ENCODE assay signal across 16 mouse cellular contexts in genomic region chr10:119221631-119222030, GRCm38 (mm10). TPM values are rescaled to one million over a fixed set of nuclear protein-coding genes. Genes with fewer than 3 reads are reported as not detected.
A peak's percentile ranks its signal among the peaks of the same experiment; 100 is the strongest.
DNase-seq lines count a peak whose midpoint lies in the region; ATAC-seq and TF ChIP-seq lines count a peak whose summit lies in the region.
"Had no signal": no experiment of that assay in that cellular context is flagged by ENCODE, and none has a peak within 500 bp of the region (broad histone marks: within the 10 kb centered on the region; RNA-seq: fewer than 3 reads in every experiment).

No protein-coding gene starts in this region.

- DNase-seq in heart, adult 2 months: no peak
- no peak for DNase-seq in heart, postnatal 4 days
- DNase-seq in lung, postnatal 0 days (ENCODE audit: low spot score): no peak
- DNase-seq in lung, postnatal 36 days: no peak
- DNase-seq in kidney, adult 2 months: peak; percentile 79
- DNase-seq: adrenal gland, adult 2 months; gastrocnemius, postnatal 14 days; right cerebral cortex, postnatal 14 days; thymus, postnatal 25 days had no signal

- no peak for TF ChIP-seq EP300 in heart, adult 2 months (IDR thresholded peaks at IDR 0.05; ENCODE audit: insufficient read depth, low read depth, low read length)
- no peak for TF ChIP-seq EP300 in lung, postnatal 0 days (IDR thresholded peaks at IDR 0.05)

- no peak overlapping the region for H3K27ac ChIP-seq in heart, adult 2 months
- H3K27ac ChIP-seq in lung, postnatal 0 days (ENCODE audit: low read length): no peak overlapping the region
- H3K27ac ChIP-seq in kidney, adult 2 months (ENCODE audit: insufficient read depth, low read depth, low read length): no peak overlapping the region
- H3K27ac ChIP-seq in small intestine, adult 2 months (ENCODE audit: insufficient read depth, low read depth, low read length): no peak overlapping the region
- H3K27ac ChIP-seq in heart, embryonic 11.5 days (ENCODE audit: low read depth, low read length): no peak overlapping the region
- H3K27ac ChIP-seq: forebrain, embryonic 12.5 days; heart, embryonic 15.5 days; neural tube, embryonic 15.5 days had no signal

- H3K4me2 ChIP-seq in lung, postnatal 0 days (replicated peaks; ENCODE audit: low read depth, low read length): no peak overlapping the region
- H3K4me2 ChIP-seq in heart, embryonic 11.5 days: no peak overlapping the region
- H3K4me2 ChIP-seq: forebrain, embryonic 12.5 days; heart, embryonic 15.5 days; neural tube, embryonic 15.5 days had no signal

- no peak for TF ChIP-seq POLR2A in heart, adult 2 months (IDR thresholded peaks at IDR 0.05; ENCODE audit: insufficient read depth, low read depth, low read length)
- TF ChIP-seq POLR2A in kidney, adult 2 months (IDR thresholded peaks at IDR 0.05; ENCODE audit: low read depth, low read length): no peak
- no peak for TF ChIP-seq POLR2A in small intestine, adult 2 months (IDR thresholded peaks at IDR 0.05; ENCODE audit: low read depth, low read length)

- H3K9ac ChIP-seq in heart, adult 2 months (ENCODE audit: low read depth, low read length): no peak overlapping the region
- no peak overlapping the region for H3K9ac ChIP-seq in lung, postnatal 0 days (replicated peaks; ENCODE audit: low read depth)
- H3K9ac ChIP-seq in heart, embryonic 11.5 days (ENCODE audit: low read depth, low read length): no peak overlapping the region
- H3K9ac ChIP-seq: forebrain, embryonic 12.5 days; heart, embryonic 15.5 days; neural tube, embryonic 15.5 days had no signal

- H3K27me3 ChIP-seq in heart, adult 2 months (ENCODE audit: control insufficient read depth, insufficient read depth, low read length): no peaks in the 10 kb centered on the region
- H3K27me3 ChIP-seq in lung, postnatal 0 days (replicated peaks; ENCODE audit: insufficient read depth, low read length): no peaks in the 10 kb centered on the region
- H3K27me3 ChIP-seq in kidney, adult 2 months (replicated peaks; ENCODE audit: control insufficient read depth, insufficient read depth, low read length): no peaks in the 10 kb centered on the region
- H3K27me3 ChIP-seq in small intestine, adult 2 months (ENCODE audit: control insufficient read depth, insufficient read depth, low read length): no peaks in the 10 kb centered on the region
- H3K27me3 ChIP-seq in heart, embryonic 11.5 days (ENCODE audit: control insufficient read depth, insufficient read depth, low read length): no peaks in the 10 kb centered on the region
- H3K27me3 ChIP-seq: forebrain, embryonic 12.5 days; heart, embryonic 15.5 days; neural tube, embryonic 15.5 days; Patski had no signal

- WGBS in heart, adult 2 months: 31% methylated on average over 5 of the region's 5 CpGs
- 70% methylated on average over 5 of the region's 5 CpGs for WGBS in lung, postnatal 0 days
- 43% methylated on average over 5 of the region's 5 CpGs for whole genome bisulfite sequencing in kidney, adult 2 months
- 43% methylated on average over 5 of the region's 5 CpGs for WGBS in small intestine, adult 2 months
- WGBS in heart, embryonic 11.5 days (ENCODE audit: insufficient replicate concordance): 65% methylated on average over 5 of the region's 5 CpGs

- peaks cover 2% of the 10 kb centered on the region for H3K79me2 ChIP-seq in heart, adult 2 months (replicated peaks; ENCODE audit: control insufficient read depth, insufficient read depth, low read length)

- intact Hi-C loops in heart, adult 2 months (cut with DNase I): no loop called here

- TF ChIP-seq CTCF in heart, adult 2 months (IDR thresholded peaks at IDR 0.05): peak; percentile 23; the same call in 1 of the 2 replicates
- peak; percentile 8; the same call in 1 of the 2 replicates for TF ChIP-seq CTCF in lung, postnatal 0 days (IDR thresholded peaks at IDR 0.05)
- peak; percentile 43 for TF ChIP-seq CTCF in kidney, adult 2 months (conservative IDR thresholded peaks at IDR 0.05; ENCODE audit: insufficient read depth, insufficient read length, low read depth, low read length)
- peak; percentile 27; the same call in 1 of the 2 replicates for TF ChIP-seq CTCF in small intestine, adult 2 months (IDR thresholded peaks at IDR 0.05; ENCODE audit: extremely low read depth, insufficient read length, insufficient replicate concordance, low read depth, low read length)

- peaks cover 6% of the 10 kb centered on the region for H3K4me1 ChIP-seq in heart, adult 2 months (ENCODE audit: control insufficient read depth, insufficient read depth, low read length)
- 0 out of 2 replicates have a peak, but pooled peaks cover 6% of the 10 kb centered on the region for H3K4me1 ChIP-seq in lung, postnatal 0 days (ENCODE audit: insufficient read depth, low read depth, low read length)
- H3K4me1 ChIP-seq in kidney, adult 2 months (ENCODE audit: control insufficient read depth, insufficient read depth, low read length): no peaks in the 10 kb centered on the region; the same call in 1 of the 2 replicates
- H3K4me1 ChIP-seq in small intestine, adult 2 months (ENCODE audit: control insufficient read depth, insufficient read depth, insufficient read length, low read length): peaks cover 3% of the 10 kb centered on the region; the same call in 1 of the 2 replicates
- H3K4me1 ChIP-seq in heart, embryonic 11.5 days (ENCODE audit: control insufficient read depth, insufficient read depth, low read length): peaks cover 12% of the 10 kb centered on the region

- no peak overlapping the region for H3K4me3 ChIP-seq in heart, adult 2 months
- no peak overlapping the region for H3K4me3 ChIP-seq in lung, postnatal 0 days (ENCODE audit: low read depth, low read length)
- H3K4me3 ChIP-seq in kidney, adult 2 months (ENCODE audit: insufficient read depth, low read depth, low read length): no peak overlapping the region
- H3K4me3 ChIP-seq in small intestine, adult 2 months (ENCODE audit: low read depth, low read length): no peak overlapping the region
- H3K4me3 ChIP-seq in heart, embryonic 11.5 days (ENCODE audit: low read depth, low read length): no peak overlapping the region
- H3K4me3 ChIP-seq: forebrain, embryonic 12.5 days; heart, embryonic 15.5 days; neural tube, embryonic 15.5 days had no signal

- peaks cover 7% of the 10 kb centered on the region for H3K36me3 ChIP-seq in heart, adult 2 months (ENCODE audit: control insufficient read depth, insufficient read depth, low read length)
- peaks cover 25% of the 10 kb centered on the region; the same call in 1 of the 2 replicates for H3K36me3 ChIP-seq in lung, postnatal 0 days (ENCODE audit: insufficient read depth, low read length)
- H3K36me3 ChIP-seq in kidney, adult 2 months (ENCODE audit: control insufficient read depth, insufficient read depth, low read length): peaks cover 3% of the 10 kb centered on the region
- peaks cover 34% of the 10 kb centered on the region for H3K36me3 ChIP-seq in small intestine, adult 2 months (ENCODE audit: control insufficient read depth, insufficient read depth, low read length)
- H3K36me3 ChIP-seq in heart, embryonic 11.5 days (ENCODE audit: control insufficient read depth, insufficient read depth, low read length): peaks cover 17% of the 10 kb centered on the region

- ATAC-seq in lung, postnatal 0 days: no peak
- ATAC-seq in heart, embryonic 11.5 days (replicated peaks; ENCODE audit: insufficient number of reproducible peaks, low FRiP score, low TSS enrichment): no peak
- ATAC-seq: CD4-positive, CD25-positive, alpha-beta regulatory T cell, adult 4 months; Patski had no signal

- no peaks in the 10 kb centered on the region for H3K9me3 ChIP-seq in lung, postnatal 0 days (ENCODE audit: low read length)
- H3K9me3 ChIP-seq in heart, embryonic 11.5 days (replicated peaks; ENCODE audit: control insufficient read depth, low read length): no peaks in the 10 kb centered on the region
- H3K9me3 ChIP-seq: forebrain, embryonic 12.5 days; heart, embryonic 15.5 days; neural tube, embryonic 15.5 days had no signal

RNA-seq across cellular contexts. Expression of gene Cand1, which starts 18.2 kb away (rescaled TPM):
- 10 to 100 TPM; 40.7 to 42.7 TPM for total RNA-seq in heart, adult 2 months (2021)
- 13.7 and 25.3 TPM in 2 replicates for polyA plus RNA-seq in heart, adult 2 months (2012; rRNA removed)
- total RNA-seq in heart, postnatal 4 days (2021): 10 to 100 TPM; 85.4 to 89.8 TPM
- 20.4 and 21.5 TPM in 2 replicates for polyA plus RNA-seq in lung, postnatal 0 days (2015; fragmentation: Nextera tagmentation; extraction: Ambion mirVana)
- polyA plus RNA-seq in kidney, adult 2 months (2012; rRNA removed): 25.7 and 27.1 TPM in 2 replicates
- polyA plus RNA-seq in small intestine, adult 2 months (2012; rRNA removed): 9.8 and 12.9 TPM in 2 replicates
- 66.3 and 78.8 TPM in 2 replicates for polyA plus RNA-seq in heart, embryonic 11.5 days (2014; fragmentation: Nextera tagmentation; extraction: Ambion mirVana)
